Mouse (Mus musculus): ENCODE data around the gene Snorc. TPM values are rescaled to one million over a fixed set of nuclear protein-coding genes. Genes with fewer than 3 reads are reported as not detected.

The Snorc gene
- polyA plus RNA-seq, 1 experiment from 2014 or later: not detected

DNA sequence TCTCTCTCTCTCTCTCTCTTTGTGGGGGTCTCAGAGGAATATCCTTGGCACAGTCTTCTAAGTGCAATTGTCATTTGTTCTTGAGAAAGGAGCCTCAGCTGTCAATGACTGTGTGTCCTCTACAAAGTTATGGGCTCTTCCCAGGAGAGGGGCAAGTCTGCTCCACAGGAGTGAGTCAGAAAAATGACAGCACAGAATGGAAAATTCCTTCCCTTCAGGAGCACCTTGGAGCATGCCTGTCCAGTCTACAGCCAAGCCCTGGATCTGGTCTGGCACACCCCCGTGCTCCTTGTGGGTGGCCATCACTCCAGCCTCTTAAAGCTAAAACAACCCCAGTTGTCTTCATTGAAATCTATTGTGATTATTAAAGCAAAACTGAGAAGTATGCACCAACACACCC, 51.5 kb downstream of the Snorc start:
- H3K27me3 ChIP-seq (ENCODE audit: control insufficient read depth, insufficient read depth, low read length): no peaks in the 10 kb centered on the region
- H3K9ac ChIP-seq (replicated peaks; ENCODE audit: low read length): no peak overlapping the region
- H3K9me3 ChIP-seq (replicated peaks; ENCODE audit: control insufficient read depth, low read length): no peaks in the 10 kb centered on the region
- H3K27ac ChIP-seq (replicated peaks; ENCODE audit: low read depth, low read length): no peak overlapping the region
- no peak overlapping the region for H3K4me3 ChIP-seq (ENCODE audit: low read depth, low read length)
- no peak overlapping the region for H3K4me2 ChIP-seq (ENCODE audit: low read depth, low read length)
- DNase-seq (ENCODE audit: low spot score) (no peak), ATAC-seq (replicated peaks; ENCODE audit: insufficient number of reproducible peaks, low FRiP score, low TSS enrichment, low read depth) (no peak)
- WGBS: 86% methylated on average over 1 of the region's 1 CpGs
- no peaks in the 10 kb centered on the region for H3K4me1 ChIP-seq (ENCODE audit: control insufficient read depth, insufficient read depth, low read length)
- H3K36me3 ChIP-seq (replicated peaks; ENCODE audit: control insufficient read depth, insufficient read depth, low read depth, low read length): no peaks in the 10 kb centered on the region

DNA sequence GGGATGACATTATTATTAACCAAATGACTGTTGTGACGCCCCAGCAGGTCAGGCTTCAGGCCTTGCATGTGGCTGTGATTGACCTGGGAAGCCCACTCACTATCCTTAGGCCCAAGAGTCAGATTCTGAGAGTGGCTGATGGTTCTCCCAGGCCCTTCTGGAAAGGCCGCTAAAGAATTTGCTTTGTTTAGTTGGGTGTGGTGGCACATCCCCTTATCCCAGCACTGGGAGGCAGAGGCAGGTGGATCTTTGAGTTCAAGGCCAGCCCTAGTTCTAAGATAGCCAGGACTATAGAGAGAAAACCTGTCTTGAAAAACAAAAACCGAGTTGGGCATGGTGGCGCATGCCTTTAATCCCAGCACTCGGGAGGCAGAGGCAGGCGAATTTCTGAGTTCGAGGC, 55.0 kb downstream of the Snorc start:
- no peaks in the 10 kb centered on the region for H3K9me3 ChIP-seq (replicated peaks; ENCODE audit: control insufficient read depth, low read length)
- DNase-seq (ENCODE audit: low spot score) (no peak), ATAC-seq (replicated peaks; ENCODE audit: insufficient number of reproducible peaks, low FRiP score, low TSS enrichment, low read depth) (no peak)
- no peak overlapping the region for H3K4me3 ChIP-seq (ENCODE audit: low read depth, low read length)
- H3K9ac ChIP-seq (replicated peaks; ENCODE audit: low read length): no peak overlapping the region
- H3K4me2 ChIP-seq (ENCODE audit: low read depth, low read length): no peak overlapping the region
- H3K36me3 ChIP-seq (replicated peaks; ENCODE audit: control insufficient read depth, insufficient read depth, low read depth, low read length): no peaks in the 10 kb centered on the region
- no peaks in the 10 kb centered on the region for H3K4me1 ChIP-seq (ENCODE audit: control insufficient read depth, insufficient read depth, low read length)
- H3K27me3 ChIP-seq (ENCODE audit: control insufficient read depth, insufficient read depth, low read length): no peaks in the 10 kb centered on the region
- no peak overlapping the region for H3K27ac ChIP-seq (replicated peaks; ENCODE audit: low read depth, low read length)
- 89% methylated on average over 7 of the region's 7 CpGs for WGBS

Other genes starting within 250 kb of the Snorc start
- 0.81 and 1.1 TPM in 2 replicates for gene Efhd1, start 205.9 kb upstream of the Snorc start, polyA plus RNA-seq (2014; fragmentation: Nextera tagmentation; extraction: Ambion mirVana)
- 49.1 and 49.4 TPM in 2 replicates for gene Gigyf2, start 143.3 kb upstream of the Snorc start, polyA plus RNA-seq (2014; fragmentation: Nextera tagmentation; extraction: Ambion mirVana)
- 0.25 and 0.99 TPM in 2 replicates for gene Kcnj13, start 75.5 kb upstream of the Snorc start, polyA plus RNA-seq (2014; fragmentation: Nextera tagmentation; extraction: Ambion mirVana)
- not detected in 2 replicates for gene Neu2, start 39.6 kb downstream of the Snorc start, polyA plus RNA-seq (2014; fragmentation: Nextera tagmentation; extraction: Ambion mirVana)
- 1.5 TPM in 2 replicates for gene Ngef, start 103.6 kb downstream of the Snorc start, polyA plus RNA-seq (2014; fragmentation: Nextera tagmentation; extraction: Ambion mirVana)
- 2.9 and 3.3 TPM in 2 replicates for gene Inpp5d, start 150.0 kb downstream of the Snorc start, polyA plus RNA-seq (2014; fragmentation: Nextera tagmentation; extraction: Ambion mirVana)